Mouse (Mus musculus) hindbrain, embryonic 12.5 days (tissue): Measurements from ENCODE around the gene Crk. TPM values are rescaled to one million over a fixed set of nuclear protein-coding genes. Genes with fewer than 3 reads are reported as not detected.
A peak's percentile ranks its signal among the peaks of the same experiment; 100 is the strongest.

ENCODE experiments used
- ATAC-seq: fragments of 200-750 bp; cut with Nextera tagmentation; 2 replicates; pipeline ENCODE4 v1.8.0; 2017; ENCODE audit warnings: moderate TSS enrichment; ENCODE audit not compliant: low FRiP score
- H3K27ac ChIP-seq: fragments of 300-500 bp; sonication (generic); 2 replicates; pipeline ENCODE4 v1.5.1; 2016; ENCODE audit warnings: mild to moderate bottlenecking
- H3K27me3 ChIP-seq: fragments of 300-500 bp; sonication (generic); 2 replicates; pipeline ENCODE4 v1.6.1; 2016; ENCODE audit warnings: mild to moderate bottlenecking
- H3K36me3 ChIP-seq: fragments of 300-500 bp; sonication (generic); 2 replicates; pipeline ENCODE4 v1.6.1; 2016; ENCODE audit warnings: mild to moderate bottlenecking
- H3K4me1 ChIP-seq: fragments of 300-500 bp; sonication (generic); 2 replicates; pipeline ENCODE4 v1.6.1; 2016
- H3K4me2 ChIP-seq: fragments of 300-500 bp; sonication (generic); replicated peaks from 2 replicates; pipeline ENCODE4 v1.6.1; 2016; ENCODE audit warnings: mild to moderate bottlenecking
- H3K4me3 ChIP-seq: fragments of 300-500 bp; sonication (generic); 2 replicates; pipeline ENCODE4 v1.5.1; 2016; ENCODE audit warnings: mild to moderate bottlenecking
- H3K9ac ChIP-seq: fragments of 300-500 bp; sonication (generic); 2 replicates; pipeline ENCODE4 v1.6.1; 2016; ENCODE audit warnings: mild to moderate bottlenecking, moderate library complexity
- H3K9me3 ChIP-seq: fragments of 300-500 bp; sonication (generic); replicated peaks from 2 replicates; pipeline ENCODE4 v1.6.1; 2016; ENCODE audit warnings: mild to moderate bottlenecking
- WGBS: fragments of 180-500 bp; shearing (Covaris S2); methylation state at CpG from one replicate; pipeline ENCODE4 v1.1.7; 2016; 5-methylcytosine and 5-hydroxymethylcytosine counted together
- polyA plus RNA-seq: library from polyadenylated mRNA; unstranded; fragments of >200 nt; fragmentation: Nextera tagmentation; extraction: Ambion mirVana; gene quantifications from 2 replicates; pipeline ENCODE4 v1.2.1, GENCODE M21; 2016

The Crk gene
- polyA plus RNA-seq, 1 experiment from 2014 or later: 136 TPM

DNA sequence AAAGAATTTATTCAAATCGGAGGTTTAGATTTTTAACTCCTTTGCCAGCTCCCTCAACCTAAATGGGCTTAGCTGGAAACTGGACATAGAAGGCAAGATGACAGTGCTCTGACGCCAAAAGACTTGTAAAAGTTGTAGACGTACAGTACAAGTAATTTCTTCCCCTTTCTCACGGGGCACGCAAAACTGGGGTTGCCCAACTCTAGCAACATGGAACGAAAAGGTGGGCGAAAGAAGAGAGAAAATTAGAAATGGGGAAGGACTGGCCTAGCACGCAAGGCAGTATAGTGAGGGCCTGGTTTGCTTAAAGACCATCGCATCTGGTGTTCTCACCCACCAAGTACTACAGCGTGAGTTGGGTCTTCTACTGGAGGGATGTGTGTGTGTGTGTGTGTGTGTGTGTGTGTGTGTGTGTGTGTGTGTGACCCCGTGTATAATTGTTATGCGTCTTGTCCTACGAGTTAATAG lies 28.1 kb upstream of the Crk start:
- Histone ChIP-seq H3K9me3 (no peaks in the 10 kb centered on the region), H3K4me1 (peaks cover 33% of the 10 kb centered on the region), H3K4me3 (peak overlapping the region; percentile 57), H3K9ac (peak overlapping the region; percentile 75), H3K4me2 (peak overlapping the region; percentile 91), H3K27me3 (peaks cover 28% of the 10 kb centered on the region), H3K27ac (no peak overlapping the region), H3K36me3 (no peaks in the 10 kb centered on the region)
- no peak for ATAC-seq
- WGBS: 43% methylated on average over 13 of the region's 13 CpGs

DNA sequence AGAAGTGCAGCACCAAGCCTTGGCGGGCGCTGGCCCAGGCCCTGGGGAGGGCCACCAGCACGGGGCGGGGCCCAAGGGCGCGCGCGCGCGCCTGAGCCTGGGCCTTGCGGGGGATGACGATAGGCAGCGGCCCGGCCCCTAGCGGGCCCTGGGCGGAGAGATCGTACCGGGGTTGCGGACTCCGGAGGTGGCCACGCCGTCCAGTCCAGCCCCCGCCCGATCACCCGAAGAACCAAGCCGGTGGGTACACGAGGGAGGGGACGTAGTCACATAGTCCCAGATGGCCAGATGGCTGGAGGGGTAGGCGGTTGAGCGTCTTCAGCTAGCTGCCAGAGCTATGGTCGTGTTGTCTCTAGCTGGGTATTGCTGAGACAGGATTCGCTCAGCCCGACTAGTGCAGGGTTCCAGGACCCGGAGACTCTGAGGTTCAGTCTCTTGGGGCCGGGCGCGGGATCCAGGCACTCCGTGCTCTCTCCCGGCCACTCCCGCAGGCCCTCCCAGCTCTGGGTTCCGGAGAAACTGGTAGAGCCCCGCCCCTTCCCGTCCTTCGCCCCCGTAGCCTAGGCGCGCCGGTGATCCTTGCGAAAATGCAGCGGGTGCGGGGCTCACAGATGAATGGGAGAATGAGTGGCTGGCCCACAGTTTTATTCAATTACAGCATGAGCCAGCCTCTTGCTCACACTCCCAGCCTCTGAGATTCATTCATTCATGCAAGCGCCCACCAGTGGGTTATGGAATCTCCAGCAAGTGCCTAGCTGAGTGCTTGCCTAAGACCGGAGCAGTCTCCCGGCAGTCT lies 27.4 kb upstream of the Crk start:
- Histone ChIP-seq H3K27ac (peak overlapping the region; percentile 60), H3K4me3 (peak overlapping the region; percentile 57), H3K4me2 (peak overlapping the region; percentile 91), H3K27me3 (peaks cover 34% of the 10 kb centered on the region), H3K9me3 (no peaks in the 10 kb centered on the region), H3K9ac (peak overlapping the region; percentile 75), H3K4me1 (peaks cover 40% of the 10 kb centered on the region), H3K36me3 (no peaks in the 10 kb centered on the region)
- ATAC-seq: peak; percentile 63
- under 1% methylated on average over 53 of the region's 54 CpGs for WGBS

DNA sequence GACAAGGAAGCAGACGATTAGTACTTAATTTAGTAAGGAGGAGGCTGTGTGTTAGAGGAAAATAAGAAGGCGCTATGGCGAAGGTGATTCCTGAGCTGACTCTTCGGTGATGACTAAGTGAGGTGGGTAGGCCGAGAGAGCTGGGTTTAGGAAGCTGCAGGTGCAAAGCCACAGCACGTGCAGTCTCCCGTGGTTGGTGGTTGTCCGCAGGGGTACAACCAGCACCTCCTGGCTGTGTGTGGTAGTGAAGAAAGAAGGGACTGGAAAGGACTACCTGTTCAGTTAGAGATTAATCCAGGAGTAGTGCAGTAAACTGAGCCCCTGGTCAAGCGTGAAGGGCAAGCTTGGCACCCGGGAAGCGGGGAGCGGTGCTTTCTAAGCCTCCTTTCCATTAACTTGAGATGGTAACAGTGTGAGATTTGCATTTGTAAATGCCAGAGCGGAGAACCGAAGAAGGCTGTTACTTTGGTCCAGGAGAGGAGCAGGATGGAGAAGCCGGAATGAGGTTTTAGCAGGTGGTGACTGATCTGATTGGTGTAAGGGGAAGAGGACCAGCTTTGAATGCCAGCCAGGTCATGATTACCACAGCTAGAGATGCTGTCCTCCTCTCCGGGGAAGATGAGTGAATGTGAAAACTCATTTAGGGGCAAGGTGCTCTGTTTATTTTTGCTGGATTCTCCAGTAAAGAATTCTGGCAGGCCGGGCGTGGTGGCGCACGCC lies 26.7 kb upstream of the Crk start:
- Histone ChIP-seq H3K27ac (no peak overlapping the region), H3K27me3 (peaks cover 42% of the 10 kb centered on the region)

DNA sequence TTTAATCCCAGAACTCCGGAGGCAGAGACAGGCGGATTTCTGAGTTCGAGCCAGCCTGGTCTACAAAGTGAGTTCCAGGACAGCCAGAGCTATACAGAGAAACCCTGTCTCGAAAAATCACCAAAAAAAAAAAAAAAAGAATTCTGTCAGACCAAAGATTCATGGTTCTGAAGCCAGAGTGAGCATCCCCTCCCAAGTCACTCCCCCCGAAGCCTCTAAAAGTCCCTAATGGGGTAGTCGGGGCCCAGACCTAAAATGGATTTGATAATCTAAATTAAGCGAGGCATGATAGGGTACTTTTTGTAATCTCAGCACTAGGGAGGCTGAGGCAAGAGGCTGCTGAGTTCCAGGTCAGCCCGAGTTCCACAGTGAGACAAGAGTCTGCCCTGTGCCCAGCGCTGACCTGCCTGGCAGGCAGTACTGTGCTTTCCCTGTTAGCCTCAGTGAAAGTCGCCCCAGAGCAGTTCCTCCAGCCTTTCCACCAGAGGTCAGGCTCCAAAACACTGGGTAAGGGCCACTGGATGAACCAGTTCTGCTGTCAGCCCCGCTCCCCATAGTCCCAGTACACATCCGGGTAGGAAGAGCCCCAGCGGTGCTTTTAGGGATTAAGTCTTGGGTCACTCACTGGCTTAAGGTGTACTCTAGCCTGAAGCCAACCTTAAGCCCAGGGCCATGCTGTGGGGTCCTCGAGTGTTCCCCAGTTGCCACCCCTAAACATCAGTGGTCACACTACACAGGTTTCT lies 25.9 kb upstream of the Crk start:
- Histone ChIP-seq H3K4me1 (peaks cover 41% of the 10 kb centered on the region), H3K4me2 (peak overlapping the region; percentile 85), H3K27me3 (peaks cover 43% of the 10 kb centered on the region), H3K36me3 (no peaks in the 10 kb centered on the region), H3K27ac (no peak overlapping the region), H3K9me3 (no peaks in the 10 kb centered on the region), H3K9ac (no peak overlapping the region), H3K4me3 (peak overlapping the region; percentile 49)
- ATAC-seq: no peak
- WGBS: 25% methylated on average over 14 of the region's 14 CpGs

More for the DNA sequence above, 26.7 kb upstream of the Crk start:
- Histone ChIP-seq H3K9ac (peak overlapping the region; percentile 75), H3K36me3 (no peaks in the 10 kb centered on the region), H3K4me3 (peak overlapping the region; percentile 57), H3K9me3 (no peaks in the 10 kb centered on the region), H3K4me1 (peaks cover 41% of the 10 kb centered on the region), H3K4me2 (peak overlapping the region; percentile 91)
- ATAC-seq: no peak
- WGBS: 22% methylated on average over 20 of the region's 20 CpGs

DNA sequence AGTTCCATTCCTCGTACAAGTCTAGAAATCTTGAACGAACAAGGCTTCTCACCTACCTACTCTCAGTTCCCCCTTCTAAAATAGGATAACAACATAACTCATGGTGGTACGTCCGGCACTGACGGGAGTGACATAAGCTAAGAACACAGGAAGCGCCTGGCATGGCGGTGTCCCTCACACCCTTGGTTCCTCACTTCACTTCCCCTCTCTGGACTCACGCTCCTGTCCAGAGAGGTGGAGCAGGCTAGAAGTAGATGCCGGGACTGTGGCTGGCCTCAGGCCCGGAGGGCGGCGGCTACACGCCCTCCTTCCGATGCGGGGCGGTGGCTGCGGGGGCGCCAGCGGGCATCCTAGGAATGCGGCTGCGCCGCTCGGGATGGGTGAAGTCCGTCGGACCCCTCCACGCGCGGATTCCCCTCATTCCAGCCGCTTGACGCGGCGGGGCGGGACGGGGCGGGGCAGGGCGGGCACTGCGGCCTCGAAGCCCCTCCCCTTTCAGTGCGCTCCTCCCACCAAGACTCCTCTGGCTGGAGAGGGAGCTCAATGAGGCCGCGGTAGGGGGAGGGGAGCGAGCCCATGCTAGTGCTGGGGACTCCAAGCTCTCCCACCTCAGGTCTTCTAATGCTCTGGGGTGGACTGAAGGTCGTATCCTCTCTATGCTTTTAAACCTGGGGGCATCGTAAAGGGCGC lies 25.1 kb upstream of the Crk start:
- peaks cover 41% of the 10 kb centered on the region for H3K4me1 ChIP-seq
- 2% methylated on average over 36 of the region's 45 CpGs for whole genome bisulfite sequencing

DNA sequence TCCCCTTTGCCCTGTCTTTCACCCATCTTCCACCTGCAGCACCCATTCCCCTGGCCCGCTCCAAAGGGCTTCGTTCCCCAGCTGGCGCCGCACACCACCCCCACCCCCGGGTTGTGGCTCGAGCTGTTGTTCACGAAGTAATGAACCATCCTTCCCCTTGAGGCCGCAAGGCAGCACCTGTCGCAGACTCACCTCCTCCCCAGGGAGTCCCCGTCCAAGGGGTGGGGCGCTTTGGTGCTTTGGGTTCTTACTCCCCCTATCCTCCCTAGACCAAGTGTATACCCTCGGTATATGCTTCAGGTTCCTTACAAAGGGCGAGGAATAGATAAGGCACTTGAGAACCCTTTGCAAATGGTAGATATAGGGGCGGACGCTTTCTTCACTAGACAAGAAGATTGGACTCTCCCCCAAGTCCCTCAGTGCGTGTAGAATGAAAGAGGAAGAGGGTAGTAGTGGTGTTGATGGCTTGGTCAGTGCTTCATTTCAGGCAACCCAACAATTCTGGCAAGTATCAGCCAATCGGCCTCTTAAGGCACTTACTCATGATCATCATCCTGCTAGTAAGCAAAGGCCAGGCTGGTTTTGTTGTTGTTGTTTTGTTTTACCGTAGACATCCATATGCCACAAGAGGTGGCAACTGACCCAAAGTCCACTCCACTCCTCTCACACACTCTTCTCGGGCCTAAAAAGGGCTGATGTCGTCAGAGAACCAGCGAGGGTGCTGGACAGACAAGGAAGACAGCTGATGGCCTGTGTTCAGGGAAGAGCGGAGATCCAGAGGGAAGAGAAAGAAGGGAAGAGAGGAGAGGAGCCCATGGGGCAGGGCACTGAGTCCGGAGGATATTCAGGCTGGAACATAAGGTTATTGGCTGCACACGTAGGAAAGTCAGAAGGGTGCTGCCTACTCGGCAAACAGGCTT lies 24.3 kb upstream of the Crk start:
- H3K4me2 ChIP-seq: peak overlapping the region; percentile 85
- H3K27ac ChIP-seq: no peak overlapping the region
- H3K4me3 ChIP-seq: peak overlapping the region; percentile 49
- no peak for ATAC-seq
- peak overlapping the region; percentile 62; the same call in 1 of the 2 replicates for H3K9ac ChIP-seq
- WGBS: 41% methylated on average over 25 of the region's 25 CpGs
- H3K36me3 ChIP-seq: no peaks in the 10 kb centered on the region
- H3K27me3 ChIP-seq: peaks cover 43% of the 10 kb centered on the region
- no peaks in the 10 kb centered on the region for H3K9me3 ChIP-seq
- peaks cover 41% of the 10 kb centered on the region for H3K4me1 ChIP-seq

More for the DNA sequence above, 25.1 kb upstream of the Crk start:
- H3K4me2 ChIP-seq: peak overlapping the region; percentile 85
- H3K9me3 ChIP-seq: no peaks in the 10 kb centered on the region
- H3K9ac ChIP-seq: peak overlapping the region; percentile 62
- no peaks in the 10 kb centered on the region for H3K36me3 ChIP-seq
- H3K27ac ChIP-seq: no peak overlapping the region
- peaks cover 43% of the 10 kb centered on the region for H3K27me3 ChIP-seq
- ATAC-seq: peak; percentile 48; the same call in 1 of the 2 replicates
- H3K4me3 ChIP-seq: peak overlapping the region; percentile 49

DNA sequence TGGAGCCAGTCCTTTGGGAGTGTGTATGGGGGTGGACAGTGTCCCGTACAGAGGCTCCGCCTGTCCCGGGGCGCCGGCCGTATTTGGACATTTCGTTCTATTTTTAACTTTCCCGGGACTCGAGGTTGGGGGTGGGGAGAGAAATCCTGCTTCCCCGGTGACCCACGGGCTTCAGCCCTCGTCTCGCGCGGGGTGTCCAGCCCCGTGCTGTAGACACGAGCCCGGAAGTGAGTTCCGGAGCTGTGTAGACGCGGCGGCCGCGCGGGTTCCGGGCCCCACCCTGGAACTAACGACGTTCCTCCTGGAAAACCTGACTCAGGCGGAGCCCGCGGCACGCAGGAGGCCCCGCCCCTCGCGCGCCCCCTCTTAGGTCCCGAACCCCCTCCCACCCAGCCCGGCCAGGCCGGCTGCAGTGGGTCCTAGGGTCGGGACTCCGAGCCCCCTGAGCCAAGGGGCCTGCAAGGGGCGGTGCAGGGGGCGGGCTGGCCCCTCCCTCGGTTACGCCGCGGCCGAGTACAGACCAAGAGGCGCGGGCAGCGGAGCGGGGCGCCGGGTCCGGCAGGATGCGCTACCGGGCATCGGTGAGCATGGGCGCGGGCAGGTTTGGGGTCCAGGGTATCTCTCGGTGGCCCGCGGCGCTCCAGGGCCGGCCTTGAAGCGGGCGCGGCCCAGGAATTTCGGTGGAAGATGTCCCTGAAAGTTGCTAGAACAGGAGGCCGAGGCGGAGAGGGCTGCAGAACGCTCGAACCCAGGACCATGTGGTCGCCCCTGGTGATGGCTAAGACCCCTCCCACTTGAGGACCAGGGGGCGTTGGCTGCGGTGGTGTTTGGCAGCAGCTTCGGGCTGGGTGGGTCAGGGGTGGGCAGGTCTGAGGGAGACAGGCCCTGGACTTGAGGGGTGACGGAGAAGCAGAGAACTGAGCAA lies 23.2 kb upstream of the Crk start:
- ATAC-seq: 0 out of 2 replicates have a peak, but pooled peaks have one; percentile 29
- WGBS: 1% methylated on average over 77 of the region's 78 CpGs
- peaks cover 40% of the 10 kb centered on the region for H3K4me1 ChIP-seq

DNA sequence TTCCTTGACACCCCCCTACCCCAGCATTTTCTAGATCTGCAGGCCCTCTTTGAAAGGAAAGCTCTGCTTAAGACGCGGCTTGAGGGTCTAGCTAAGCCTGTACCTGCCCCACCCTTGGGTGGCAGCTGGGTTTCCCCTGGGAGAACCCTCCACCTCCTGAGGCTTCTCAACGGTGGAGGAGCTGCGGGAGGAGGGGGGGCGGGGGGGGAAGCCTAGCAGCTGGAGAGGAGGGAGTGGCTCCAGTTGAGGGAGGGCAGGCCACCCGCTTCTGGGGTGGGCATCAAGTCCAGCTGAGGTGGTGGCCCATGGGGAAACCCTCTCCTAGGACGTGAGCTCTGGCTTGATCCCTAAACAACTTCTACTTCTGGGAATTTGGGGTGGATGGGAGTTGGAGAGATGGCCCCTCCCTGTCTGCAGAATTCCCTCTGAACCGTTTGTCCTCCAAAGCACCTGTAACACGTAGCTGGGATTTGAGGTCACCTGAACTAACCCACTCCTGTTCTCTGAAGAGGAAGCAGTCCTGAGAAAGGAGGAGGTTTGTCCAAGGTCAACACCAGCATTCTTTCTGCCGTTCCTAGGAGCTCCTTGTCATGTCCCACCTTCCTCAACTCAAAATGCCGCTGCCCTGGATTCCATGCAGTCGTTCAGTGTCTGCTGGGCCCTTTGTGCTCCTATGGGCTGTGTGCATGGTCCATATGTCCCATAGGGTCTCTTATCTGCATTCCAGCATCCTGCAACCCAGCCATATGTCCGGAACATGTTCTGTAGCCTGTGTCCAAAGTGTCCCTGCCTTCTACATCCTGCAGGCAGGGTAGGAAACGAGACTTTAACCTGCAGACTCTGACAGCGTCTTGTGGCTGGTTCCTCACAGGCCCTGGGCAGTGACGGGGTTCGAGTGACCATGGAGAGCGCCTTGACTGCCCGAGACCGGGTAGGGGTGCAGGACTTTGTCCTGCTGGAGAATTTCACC lies 22.2 kb upstream of the Crk start:
- Histone ChIP-seq H3K9ac (no peak overlapping the region), H3K4me2 (peak overlapping the region; percentile 99), H3K4me1 (peaks cover 32% of the 10 kb centered on the region), H3K27ac (no peak overlapping the region), H3K4me3 (peak overlapping the region; percentile 65), H3K36me3 (peaks cover 12% of the 10 kb centered on the region), H3K27me3 (peaks cover 43% of the 10 kb centered on the region), H3K9me3 (no peaks in the 10 kb centered on the region)
- ATAC-seq: no peak
- 61% methylated on average over 19 of the region's 20 CpGs for WGBS

More for the DNA sequence above, 23.2 kb upstream of the Crk start:
- H3K27ac ChIP-seq: no peak overlapping the region
- H3K9me3 ChIP-seq: no peaks in the 10 kb centered on the region
- H3K9ac ChIP-seq: peak overlapping the region; percentile 67
- peaks cover 43% of the 10 kb centered on the region for H3K27me3 ChIP-seq
- peak overlapping the region; percentile 99 for H3K4me2 ChIP-seq
- H3K36me3 ChIP-seq: peaks cover 3% of the 10 kb centered on the region; the same call in 1 of the 2 replicates
- H3K4me3 ChIP-seq: peak overlapping the region; percentile 65

DNA sequence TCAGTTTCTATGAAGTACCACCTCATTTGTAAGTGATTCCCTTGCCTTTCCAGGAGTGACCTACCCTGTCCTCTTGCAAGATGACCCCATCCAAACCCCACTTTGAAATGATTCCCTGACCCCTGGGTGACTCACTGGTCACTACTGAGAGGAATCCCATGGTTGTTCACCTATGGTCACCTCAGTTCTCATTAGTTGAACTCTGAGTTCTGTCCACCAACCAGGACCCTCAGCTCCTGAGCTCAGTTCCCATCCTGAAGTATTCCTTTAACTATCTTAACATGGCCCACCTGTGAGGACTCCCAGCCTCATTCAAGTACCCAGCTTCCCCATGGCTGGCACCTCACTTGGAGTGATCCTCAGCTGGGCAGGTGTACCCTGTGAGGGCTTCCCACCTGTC lies 21.2 kb upstream of the Crk start:
- no peak overlapping the region for H3K4me3 ChIP-seq
- H3K9ac ChIP-seq: no peak overlapping the region

More for the DNA sequence above, 21.2 kb upstream of the Crk start:
- H3K27me3 ChIP-seq: peaks cover 36% of the 10 kb centered on the region
- H3K27ac ChIP-seq: no peak overlapping the region
- no peaks in the 10 kb centered on the region for H3K9me3 ChIP-seq
- no peak for ATAC-seq
- H3K36me3 ChIP-seq: peaks cover 12% of the 10 kb centered on the region
- peaks cover 24% of the 10 kb centered on the region for H3K4me1 ChIP-seq
- H3K4me2 ChIP-seq: no peak overlapping the region
